Mouse (Mus musculus) heart, postnatal 0 days (tissue): Measurements from ENCODE around the gene Micu2.

Experiments used
- CTCF ChIP-seq: IDR thresholded peaks from 2 replicates; pipeline ENCODE4 v1.5.1; 2016; ENCODE audit warnings: antibody characterized with exemption, control low read depth, low read depth
- EP300 ChIP-seq: IDR thresholded peaks from 2 replicates; pipeline ENCODE4 v1.6.1; 2016; ENCODE audit warnings: antibody characterized with exemption, low read depth

DNA sequence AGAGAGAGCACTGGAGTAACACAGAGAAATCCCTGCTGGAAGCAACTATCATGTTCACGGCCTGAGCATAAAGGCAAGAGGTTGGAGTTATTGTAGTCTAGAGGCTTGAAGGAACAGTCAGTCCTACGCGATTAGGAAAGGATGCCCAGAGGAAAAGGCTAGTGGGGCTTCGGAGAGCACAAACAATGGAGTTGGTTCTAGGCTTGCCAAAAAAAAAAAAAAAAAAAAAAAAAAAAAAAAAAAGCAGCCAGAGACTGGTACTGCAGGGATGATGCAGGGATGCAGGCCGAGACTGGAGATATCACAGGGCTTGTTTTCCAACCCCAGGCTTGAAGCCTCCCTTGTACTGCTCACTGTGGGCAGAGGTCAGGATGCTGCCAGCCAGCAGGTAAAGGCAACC, 89.8 kb downstream of the Micu2 start:
- TF ChIP-seq CTCF (no peak), EP300 (no peak)
